Mouse (Mus musculus): ENCODE results near the gene P3h3.

- no peak for TF ChIP-seq POLR2A (IDR thresholded peaks at IDR 0.05; ENCODE audit: control insufficient read depth, extremely low read depth, insufficient read depth, low read length, poor library complexity)
- TF ChIP-seq CTCF (IDR thresholded peaks at IDR 0.05; ENCODE audit: borderline replicate concordance, control insufficient read depth, extremely low read depth, insufficient read depth, low read length, poor library complexity), result no peak
Observed at GRCm38 (mm10) chr6:124835531-124835930, 22.0 kb downstream of the P3h3 start.
